Mouse (Mus musculus): ENCODE measurements around the gene Nat8f3.
"Not testable (repeated sequence)": the region's sequence is repeated elsewhere in the genome, so short reads cannot be mapped to it uniquely, and the experiment has no call there.

Nat8f3 gene

DNA sequence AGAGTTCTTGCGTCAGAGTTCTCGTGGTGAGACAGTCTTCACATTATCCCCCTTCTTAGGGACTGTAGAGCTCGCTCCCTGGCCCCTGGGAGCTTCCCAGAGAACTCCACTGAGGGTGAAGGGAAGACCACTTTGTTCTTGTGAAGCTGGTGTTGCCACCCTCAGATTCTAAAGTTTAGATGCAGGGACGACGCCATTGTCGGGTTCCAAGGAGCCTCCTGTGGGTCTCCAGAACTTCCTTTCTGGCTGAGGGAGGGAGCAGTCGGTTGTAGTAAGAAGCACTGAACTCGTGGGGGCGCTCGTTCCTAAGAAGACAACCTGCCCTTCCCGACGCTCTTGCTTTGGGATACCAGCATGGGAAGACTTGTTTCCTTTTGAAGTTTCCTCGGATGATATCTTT is at the start of gene Nat8f3:
Gene Nat8f3, minus strand, starts transcription at position 223 of the 400 bp plus-strand sequence.
- DNase-seq (ENCODE audit: low spot score): not testable (repeated sequence)

DNA sequence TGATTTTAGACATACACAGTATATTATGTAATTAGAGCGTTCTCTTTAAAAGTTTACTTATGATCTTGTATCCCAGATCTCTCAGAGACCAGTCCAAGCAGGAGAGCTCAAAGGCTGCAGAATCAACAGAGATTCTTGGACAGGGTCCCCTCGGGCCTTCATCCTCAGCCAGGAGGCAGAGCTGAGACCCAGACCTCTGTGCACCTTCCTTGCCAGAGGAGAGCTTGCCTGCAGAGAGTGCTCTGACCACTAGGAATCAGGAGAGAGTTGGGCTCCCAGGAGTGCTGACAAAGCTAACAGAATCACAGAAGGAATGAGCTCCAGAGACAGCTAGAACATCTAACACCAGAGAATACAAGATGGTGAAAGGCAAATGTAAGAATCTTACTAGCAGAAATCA is 47.8 kb upstream of the Nat8f3 start:
- DNase-seq (ENCODE audit: low spot score): no peak

DNA sequence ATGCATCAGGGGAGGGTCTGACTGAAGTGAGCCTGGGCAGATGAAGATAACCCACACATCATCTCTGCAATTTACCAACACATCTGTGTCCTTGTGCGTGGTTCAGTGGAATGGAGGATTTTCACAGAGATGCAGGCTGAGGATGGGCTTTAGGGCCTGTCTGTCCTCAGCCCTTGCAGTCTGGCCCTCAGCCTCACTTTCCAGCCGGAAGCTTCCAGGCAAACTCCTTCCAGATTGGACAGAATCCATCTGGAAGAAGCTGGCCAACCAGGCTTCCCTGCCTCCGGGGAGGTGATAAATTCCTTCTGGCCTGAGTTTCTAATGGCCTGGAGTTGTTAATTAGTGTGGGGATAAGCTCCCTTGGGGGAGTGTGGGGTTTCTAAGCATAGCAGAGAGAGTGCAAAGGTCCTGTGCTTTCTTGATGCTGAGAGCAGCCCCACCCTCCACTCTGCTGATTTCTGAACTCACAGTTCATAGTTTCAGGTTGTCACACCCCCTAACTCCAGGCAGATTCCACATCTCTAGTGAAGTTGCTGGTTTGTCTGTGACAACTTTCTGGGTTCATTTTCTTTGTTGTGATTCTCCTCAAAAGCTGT is 45.5 kb upstream of the Nat8f3 start:
- not testable (repeated sequence) for DNase-seq (ENCODE audit: low spot score)

DNA sequence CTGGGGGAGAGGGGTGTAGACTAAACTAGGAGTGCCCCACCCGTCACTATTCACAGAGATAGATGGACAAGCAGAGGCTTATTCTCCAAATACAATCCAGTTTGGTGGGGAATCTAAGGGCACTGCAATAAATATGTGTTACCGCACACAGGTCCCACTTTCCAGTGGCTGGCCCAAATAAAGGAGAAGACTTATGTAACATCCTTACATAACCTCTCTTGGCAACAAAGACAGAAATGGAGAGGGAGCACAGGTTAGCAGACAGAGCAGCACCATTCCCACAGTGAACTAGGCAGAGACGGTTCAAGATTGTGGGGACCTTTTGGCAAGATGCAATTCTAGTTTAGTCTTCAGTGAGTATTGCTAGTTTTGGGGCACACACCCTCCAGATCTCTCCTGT is 45.0 kb upstream of the Nat8f3 start:
- not testable (repeated sequence) for DNase-seq (ENCODE audit: low spot score)

DNA sequence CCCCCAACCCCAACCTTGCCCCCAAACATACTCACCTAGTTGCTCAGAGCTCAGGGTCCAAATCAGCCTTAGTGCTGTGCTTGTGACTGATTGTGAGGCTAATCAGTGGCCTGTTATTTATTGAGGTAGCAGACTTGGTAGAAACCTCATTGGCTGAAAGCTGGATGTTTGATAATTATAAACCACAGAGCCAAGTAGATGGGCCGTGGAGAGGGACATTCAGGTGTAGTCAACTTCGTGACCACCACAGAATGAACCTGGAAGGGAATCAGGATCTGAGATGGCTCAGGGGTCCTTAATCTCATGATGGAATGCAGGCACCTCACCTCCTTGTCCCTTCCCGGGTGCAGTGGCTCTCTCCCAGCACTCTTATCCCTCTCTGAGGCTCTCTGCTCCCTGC is 44.2 kb upstream of the Nat8f3 start:
- DNase-seq (ENCODE audit: low spot score): not testable (repeated sequence)

DNA sequence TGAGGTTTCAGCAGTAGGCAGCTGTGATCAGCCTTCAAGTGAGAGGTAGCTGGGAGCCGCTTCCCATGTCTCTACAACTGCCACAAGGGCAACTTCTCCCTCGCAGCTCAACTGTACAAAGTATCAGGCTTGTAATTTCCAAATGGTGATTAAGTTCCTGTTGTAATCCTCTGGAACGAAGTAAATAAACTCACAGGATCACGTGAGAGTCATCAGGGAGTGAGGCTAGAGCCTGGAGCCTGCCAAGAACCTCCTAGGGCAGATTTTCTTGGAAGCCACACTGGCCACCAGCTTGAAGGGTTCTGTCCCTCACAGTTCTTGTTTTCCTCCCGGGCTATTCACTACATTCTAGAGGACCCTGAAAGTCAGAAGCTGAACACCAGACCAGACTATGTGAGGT is 37.6 kb upstream of the Nat8f3 start:
- not testable (repeated sequence) for DNase-seq (ENCODE audit: low spot score)

DNA sequence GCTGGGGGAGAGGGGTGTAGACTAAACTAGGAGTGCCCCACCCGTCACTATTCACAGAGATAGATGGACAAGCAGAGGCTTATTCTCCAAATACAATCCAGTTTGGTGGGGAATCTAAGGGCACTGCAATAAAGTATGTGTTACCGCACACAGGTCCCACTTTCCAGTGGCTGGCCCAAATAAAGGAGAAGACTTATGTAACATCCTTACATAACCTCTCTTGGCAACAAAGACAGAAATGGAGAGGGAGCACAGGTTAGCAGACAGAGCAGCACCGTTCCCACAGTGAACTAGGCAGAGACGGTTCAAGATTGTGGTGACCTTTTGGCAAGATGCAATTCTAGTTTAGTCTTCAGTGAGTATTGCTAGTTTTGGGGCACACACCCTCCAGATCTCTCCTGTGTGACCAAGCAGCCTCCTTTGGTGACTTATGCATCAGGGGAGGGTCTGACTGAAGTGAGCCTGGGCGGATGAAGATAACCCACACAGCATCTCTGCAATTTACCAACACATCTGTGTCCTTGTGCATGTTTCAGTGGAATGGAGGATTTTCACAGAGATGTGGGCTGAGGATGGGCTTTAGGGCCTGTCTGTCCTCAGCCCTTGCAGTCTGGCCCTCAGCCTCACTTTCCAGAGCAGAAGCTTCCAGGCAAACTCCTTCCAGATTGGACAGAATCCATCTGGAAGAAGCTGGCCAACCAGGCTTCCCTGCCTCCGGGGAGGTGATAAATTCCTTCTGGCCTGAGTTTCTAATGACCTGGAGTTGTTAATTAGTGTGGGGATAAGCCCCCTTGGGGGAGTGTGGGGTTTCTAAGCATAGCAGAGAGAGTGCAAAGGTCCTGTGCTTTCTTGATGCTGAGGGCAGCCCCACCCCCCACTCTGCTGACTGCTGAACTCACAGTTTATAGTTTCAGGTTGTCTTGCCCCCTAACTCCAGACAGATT is 2.2 kb downstream of the Nat8f3 start:
- DNase-seq (ENCODE audit: low spot score): not testable (repeated sequence)

DNA sequence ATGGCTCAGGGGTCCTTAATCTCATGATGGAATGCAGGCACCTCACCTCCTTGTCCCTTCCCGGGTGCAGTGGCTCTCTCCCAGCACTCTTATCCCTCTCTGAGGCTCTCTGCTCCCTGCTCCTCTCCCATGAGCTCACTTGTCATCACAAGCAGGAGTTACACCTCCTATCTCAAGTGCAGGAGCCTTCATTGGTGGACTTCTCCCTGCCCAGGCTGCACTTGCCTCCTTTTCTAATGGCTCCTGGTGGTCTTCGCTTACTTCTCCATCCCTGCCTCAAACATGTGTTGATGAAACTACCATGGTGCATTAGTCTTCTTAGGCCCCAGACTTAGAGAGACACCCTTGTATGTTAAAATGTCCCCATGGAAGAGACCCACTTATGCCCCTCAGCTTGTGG is 2.9 kb downstream of the Nat8f3 start:
- DNase-seq (ENCODE audit: low spot score): not testable (repeated sequence)

DNA sequence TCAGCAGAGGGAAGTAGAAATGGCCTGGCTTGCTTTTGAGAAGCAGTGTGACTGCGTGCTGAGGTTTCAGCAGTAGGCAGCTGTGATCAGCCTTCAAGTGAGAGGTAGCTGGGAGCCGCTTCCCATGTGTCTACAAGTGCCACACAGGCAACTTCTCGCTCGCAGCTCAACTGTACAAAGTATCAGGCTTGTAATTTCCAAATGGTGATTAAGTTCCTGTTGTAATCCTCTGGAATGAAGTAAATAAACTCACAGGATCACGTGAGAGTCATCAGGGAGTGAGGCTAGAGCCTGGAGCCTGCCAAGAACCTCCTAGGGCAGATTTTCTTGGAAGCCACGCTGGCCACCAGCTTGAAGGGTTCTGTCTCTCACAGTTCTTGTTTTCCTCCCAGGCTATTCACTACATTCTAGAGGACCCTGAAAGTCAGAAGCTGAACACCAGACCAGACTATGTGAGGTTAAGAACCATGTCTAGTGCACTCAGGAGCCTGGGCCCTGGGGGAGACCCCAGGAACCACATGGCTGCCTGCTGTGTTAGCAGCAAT is 9.8 kb downstream of the Nat8f3 start:
- DNase-seq (ENCODE audit: low spot score): not testable (repeated sequence)

DNA sequence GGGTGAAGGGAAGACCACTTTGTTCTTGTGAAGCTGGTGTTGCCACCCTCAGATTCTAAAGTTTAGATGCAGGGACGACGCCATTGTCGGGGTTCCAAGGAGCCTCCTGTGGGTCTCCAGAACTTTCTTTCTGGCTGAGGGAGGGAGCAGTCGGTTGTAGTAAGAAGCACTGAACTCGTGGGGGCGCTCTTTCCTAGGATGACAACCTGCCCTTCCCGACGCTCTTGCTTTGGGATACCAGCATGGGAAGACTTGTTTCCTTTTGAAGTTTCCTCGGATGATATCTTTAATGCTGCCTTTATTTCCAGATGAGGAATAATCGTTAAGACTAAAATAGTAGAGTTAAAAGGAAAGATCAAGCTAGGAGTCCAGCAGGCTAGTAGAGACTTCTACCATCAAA is 52.4 kb downstream of the Nat8f3 start, which contains the start of gene Nat8f7:
Gene Nat8f7, minus strand, starts transcription at position 101 of the 400 bp plus-strand sequence.
- DNase-seq (ENCODE audit: low spot score): not testable (repeated sequence)

DNA sequence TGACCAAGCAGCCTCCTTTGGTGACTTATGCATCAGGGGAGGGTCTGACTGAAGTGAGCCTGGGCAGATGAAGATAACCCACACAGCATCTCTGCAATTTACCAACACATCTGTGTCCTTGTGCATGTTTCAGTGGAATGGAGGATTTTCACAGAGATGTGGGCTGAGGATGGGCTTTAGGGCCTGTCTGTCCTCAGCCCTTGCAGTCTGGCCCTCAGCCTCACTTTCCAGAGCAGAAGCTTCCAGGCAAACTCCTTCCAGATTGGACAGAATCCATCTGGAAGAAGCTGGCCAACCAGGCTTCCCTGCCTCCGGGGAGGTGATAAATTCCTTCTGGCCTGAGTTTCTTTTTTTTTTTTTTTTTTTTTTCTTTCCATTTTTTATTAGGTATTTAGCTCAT is 55.9 kb downstream of the Nat8f3 start:
- DNase-seq (ENCODE audit: low spot score): not testable (repeated sequence)

DNA sequence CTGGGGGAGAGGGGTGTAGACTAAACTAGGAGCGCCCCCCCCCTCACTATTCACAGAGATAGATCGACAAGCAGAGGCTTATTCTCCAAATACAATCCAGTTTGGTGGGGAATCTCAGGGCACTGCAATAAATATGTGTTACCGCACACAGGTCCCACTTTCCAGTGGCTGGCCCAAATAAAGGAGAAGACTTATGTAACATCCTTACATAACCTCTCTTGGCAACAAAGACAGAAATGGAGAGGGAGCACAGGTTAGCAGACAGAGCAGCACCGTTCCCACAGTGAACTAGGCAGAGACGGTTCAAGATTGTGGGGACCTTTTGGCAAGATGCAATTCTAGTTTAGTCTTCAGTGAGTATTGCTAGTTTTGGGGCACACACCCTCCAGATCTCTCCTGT is 56.3 kb downstream of the Nat8f3 start:
- not testable (repeated sequence) for DNase-seq (ENCODE audit: low spot score)

DNA sequence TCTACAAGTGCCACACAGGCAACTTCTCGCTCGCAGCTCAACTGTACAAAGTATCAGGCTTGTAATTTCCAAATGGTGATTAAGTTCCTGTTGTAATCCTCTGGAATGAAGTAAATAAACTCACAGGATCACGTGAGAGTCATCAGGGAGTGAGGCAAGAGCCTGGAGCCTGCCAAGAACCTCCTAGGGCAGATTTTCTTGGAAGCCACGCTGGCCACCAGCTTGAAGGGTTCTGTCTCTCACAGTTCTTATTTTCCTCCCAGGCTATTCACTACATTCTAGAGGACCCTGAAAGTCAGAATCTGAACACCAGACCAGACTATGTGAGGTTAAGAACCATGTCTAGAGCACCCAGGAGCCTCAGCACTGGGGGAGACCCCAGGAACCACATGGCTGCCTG is 63.6 kb downstream of the Nat8f3 start:
- not testable (repeated sequence) for DNase-seq (ENCODE audit: low spot score)

All from urinary bladder, postnatal 10 days (tissue).